Mouse (Mus musculus) C3H10T1/2 (cell line): ENCODE measurements around the gene Ankrd13a. TPM values are rescaled to one million over a fixed set of nuclear protein-coding genes. Genes with fewer than 3 reads are reported as not detected.

ENCODE experiments used
- polyA plus RNA-seq, 2 experiments: library from polyadenylated mRNA; unstranded; fragments of >200 nt; fragmentation: generic; extraction: Trizol; gene quantifications; one replicate each; pipeline ENCODE4 v1.2.1; 2012; ENCODE audit warnings: missing spikeins in 2 of 2

Gene Ankrd13a
- polyA plus RNA-seq: 10 to 100 TPM; 23.7 to 41.4 TPM

GRCm38 (mm10) chr5:114774403-114775051 is at the start of gene Ankrd13a:
Gene Ankrd13a (plus strand): TSS chr5:114774677.

GRCm38 (mm10) chr5:114775056-114775979 is 841 bp downstream of the Ankrd13a start, which contains the start of gene Git2:
Gene Git2 (minus strand): TSS chr5:114775517.

GRCm38 (mm10) chr5:114822796-114823688 is 48.6 kb downstream of the Ankrd13a start, which contains the start of gene 1500011B03Rik:
Gene 1500011B03Rik (minus strand): TSS chr5:114823468.

GRCm38 (mm10) chr5:114853364-114853763 is 78.9 kb downstream of the Ankrd13a start, which contains the start of gene 4930519G04Rik:
Gene 4930519G04Rik (plus strand): TSS chr5:114853664.

Other genes starting within 250 kb of the Ankrd13a start
- gene Fam222a, start 206.7 kb upstream of the Ankrd13a start, polyA plus RNA-seq: under 1 TPM; 0.04 to 0.52 TPM
- gene Trpv4, start 116.3 kb upstream of the Ankrd13a start, polyA plus RNA-seq: 1 to 10 TPM; 1.3 to 3.0 TPM
- gene Gltp, start 83.7 kb upstream of the Ankrd13a start, polyA plus RNA-seq: 10 to 100 TPM; 35.0 to 43.1 TPM
- 10 to 100 TPM in 1 of 2 experiments, 1 to 10 TPM in 1; 3.2 to 10.1 TPM for gene Tchp, start 66.9 kb upstream of the Ankrd13a start, polyA plus RNA-seq
- 10 to 100 TPM in 1 of 2 experiments, 1 to 10 TPM in 1; 4.6 to 21.3 TPM for gene Git2, start 840 bp downstream of the Ankrd13a start, polyA plus RNA-seq
- 10 to 100 TPM; 41.9 to 54.5 TPM for gene 1500011B03Rik, start 48.8 kb downstream of the Ankrd13a start, polyA plus RNA-seq
- not detected for gene 4930519G04Rik, start 79.0 kb downstream of the Ankrd13a start, polyA plus RNA-seq
- gene Gm9936, start 84.0 kb downstream of the Ankrd13a start, polyA plus RNA-seq: not detected
- 1 to 10 TPM in 1 of 2 experiments, under 1 TPM in 1; 0.15 to 7.8 TPM for gene Oasl2, start 122.3 kb downstream of the Ankrd13a start, polyA plus RNA-seq
- gene Oasl1, start 148.6 kb downstream of the Ankrd13a start, polyA plus RNA-seq: under 1 TPM; 0.07 to 0.08 TPM
- 10 to 100 TPM; 17.2 to 33.9 TPM for gene 2210016L21Rik, start 167.5 kb downstream of the Ankrd13a start, polyA plus RNA-seq
- not detected for gene Hnf1a, start 196.4 kb downstream of the Ankrd13a start, polyA plus RNA-seq
- gene Sppl3, start 236.5 kb downstream of the Ankrd13a start, polyA plus RNA-seq: 10 to 100 TPM in 1 of 2 experiments, 1 to 10 TPM in 1; 10.0 to 36.4 TPM